Mouse (Mus musculus) kidney, embryonic 16.5 days (tissue): ENCODE results near the gene Lbhd2. TPM values are rescaled to one million over a fixed set of nuclear protein-coding genes. Genes with fewer than 3 reads are reported as not detected.

Source experiments
- ATAC-seq: fragments of 200-750 bp; cut with Nextera tagmentation; 2 replicates; pipeline ENCODE4 v1.8.0; 2017; ENCODE audit warnings: moderate TSS enrichment; ENCODE audit not compliant: low FRiP score, low TSS enrichment
- H3K27ac ChIP-seq: fragments of 300-500 bp; sonication (generic); 2 replicates; pipeline ENCODE4 v1.5.1; 2014; ENCODE audit warnings: low read length
- H3K27me3 ChIP-seq: fragments of 300-500 bp; sonication (generic); 2 replicates; pipeline ENCODE4 v1.6.1; 2014; ENCODE audit warnings: low read length, control low read depth, mixed read lengths; ENCODE audit not compliant: insufficient read depth
- H3K36me3 ChIP-seq: fragments of 300-500 bp; sonication (generic); 2 replicates; pipeline ENCODE4 v1.6.1; 2014; ENCODE audit warnings: low read length, control low read depth, mixed read lengths; ENCODE audit not compliant: insufficient read depth
- H3K4me1 ChIP-seq: fragments of 300-500 bp; sonication (generic); 2 replicates; pipeline ENCODE4 v1.6.1; 2014; ENCODE audit warnings: low read length, control low read depth, mixed read lengths; ENCODE audit not compliant: insufficient read depth
- H3K4me2 ChIP-seq: fragments of 300-500 bp; sonication (generic); replicated peaks from 2 replicates; pipeline ENCODE4 v1.6.1; 2014; ENCODE audit warnings: low read depth, low read length
- H3K4me3 ChIP-seq: fragments of 300-500 bp; sonication (generic); 2 replicates; pipeline ENCODE4 v1.5.1; 2014; ENCODE audit warnings: mild to moderate bottlenecking, low read length
- H3K9ac ChIP-seq: fragments of 300-500 bp; sonication (generic); replicated peaks from 2 replicates; pipeline ENCODE4 v1.6.1; 2014; ENCODE audit warnings: low read length
- H3K9me3 ChIP-seq: fragments of 300-500 bp; sonication (generic); 2 replicates; pipeline ENCODE4 v1.6.1; 2016; ENCODE audit warnings: low read length, control low read depth
- WGBS: fragments of 180-500 bp; shearing (Covaris S2); extraction: QIAGEN DNeasy Blood & Tissue Kit; methylation state at CpG from one replicate; pipeline ENCODE4 v1.1.7; 2014; 5-methylcytosine and 5-hydroxymethylcytosine counted together
- polyA plus RNA-seq: library from polyadenylated mRNA; unstranded; fragments of >200 nt; fragmentation: Nextera tagmentation; extraction: Ambion mirVana; gene quantifications from 2 replicates; pipeline ENCODE4 v1.2.1, GENCODE M21; 2015

The Lbhd2 gene
- polyA plus RNA-seq, 1 experiment from 2014 or later: 4.6 TPM

- no peak overlapping the region for H3K9ac ChIP-seq
- H3K27ac ChIP-seq: peak overlapping the region; percentile 31; the same call in 1 of the 2 replicates
- H3K4me3 ChIP-seq: no peak overlapping the region
- no peaks in the 10 kb centered on the region for H3K27me3 ChIP-seq
- H3K4me2 ChIP-seq: 0 out of 2 replicates have a peak overlapping the region, but pooled peaks have one; percentile 3
- peaks cover 35% of the 10 kb centered on the region for H3K4me1 ChIP-seq
- ATAC-seq: no peak
- H3K9me3 ChIP-seq: no peaks in the 10 kb centered on the region
- 58% methylated on average over 5 of the region's 5 CpGs for WGBS
- no peaks in the 10 kb centered on the region for H3K36me3 ChIP-seq
These were observed 30.8 kb downstream of the Lbhd2 start for GRCm38 (mm10) chr12:111437222-111437900.

- no peak overlapping the region for H3K4me2 ChIP-seq
- H3K4me3 ChIP-seq: no peak overlapping the region
- ATAC-seq: no peak
- H3K27ac ChIP-seq: no peak overlapping the region
- H3K36me3 ChIP-seq: no peaks in the 10 kb centered on the region
- peaks cover 9% of the 10 kb centered on the region for H3K27me3 ChIP-seq
- H3K4me1 ChIP-seq: peaks cover 35% of the 10 kb centered on the region
- no peaks in the 10 kb centered on the region for H3K9me3 ChIP-seq
- H3K9ac ChIP-seq: no peak overlapping the region
- WGBS: 78% methylated on average over 6 of the region's 6 CpGs
These were observed 32.2 kb downstream of the Lbhd2 start for GRCm38 (mm10) chr12:111438850-111439249.

GRCm38 (mm10) chr12:111440701-111441373, 34.2 kb downstream of the Lbhd2 start:
- no peak for ATAC-seq
- no peak overlapping the region for H3K4me2 ChIP-seq
- 86% methylated on average over 9 of the region's 9 CpGs for WGBS
- H3K9ac ChIP-seq: no peak overlapping the region
- no peak overlapping the region for H3K4me3 ChIP-seq
- no peak overlapping the region for H3K27ac ChIP-seq
- H3K36me3 ChIP-seq: no peaks in the 10 kb centered on the region
- H3K27me3 ChIP-seq: peaks cover 27% of the 10 kb centered on the region
- no peaks in the 10 kb centered on the region for H3K9me3 ChIP-seq
- peaks cover 39% of the 10 kb centered on the region for H3K4me1 ChIP-seq

GRCm38 (mm10) chr12:111441523-111441922, 34.9 kb downstream of the Lbhd2 start:
- peaks cover 34% of the 10 kb centered on the region for H3K27me3 ChIP-seq
- H3K4me3 ChIP-seq: no peak overlapping the region
- H3K27ac ChIP-seq: no peak overlapping the region; the same call in 1 of the 2 replicates
- 67% methylated on average over 3 of the region's 3 CpGs for WGBS
- no peaks in the 10 kb centered on the region for H3K9me3 ChIP-seq
- no peak for ATAC-seq
- H3K4me2 ChIP-seq: no peak overlapping the region
- no peak overlapping the region for H3K9ac ChIP-seq
- H3K36me3 ChIP-seq: no peaks in the 10 kb centered on the region
- H3K4me1 ChIP-seq: peaks cover 43% of the 10 kb centered on the region

- Histone ChIP-seq H3K36me3 (no peaks in the 10 kb centered on the region), H3K9me3 (no peaks in the 10 kb centered on the region), H3K4me2 (peak within 1 kb of the TSS; percentile 66), H3K4me3 (peak within 1 kb of the TSS; percentile 48), H3K27me3 (peaks cover 42% of the 10 kb centered on the region), H3K9ac (peak within 1 kb of the TSS; percentile 63), H3K4me1 (peaks cover 50% of the 10 kb centered on the region), H3K27ac (peak within 1 kb of the TSS; percentile 51)
- ATAC-seq: peak; percentile 79
- WGBS: under 1% methylated on average over 48 of the region's 48 CpGs
These were observed 35.9 kb downstream of the Lbhd2 start, which contains the start of gene Tnfaip2 for GRCm38 (mm10) chr12:111442309-111443010. TSS of gene Tnfaip2 (plus strand) at chr12:111442469.

GRCm38 (mm10) chr12:111443011-111443870, 36.6 kb downstream of the Lbhd2 start:
- H3K9me3 ChIP-seq: no peaks in the 10 kb centered on the region
- H3K36me3 ChIP-seq: no peaks in the 10 kb centered on the region
- peak overlapping the region; percentile 66 for H3K4me2 ChIP-seq
- H3K9ac ChIP-seq: peak overlapping the region; percentile 63
- H3K4me3 ChIP-seq: peak overlapping the region; percentile 48
- peaks cover 52% of the 10 kb centered on the region for H3K4me1 ChIP-seq
- peaks cover 49% of the 10 kb centered on the region for H3K27me3 ChIP-seq
- ATAC-seq: no peak
- WGBS: 24% methylated on average over 15 of the region's 15 CpGs
- peak overlapping the region; percentile 51; the same call in 1 of the 2 replicates for H3K27ac ChIP-seq

GRCm38 (mm10) chr12:111443921-111444831, 37.6 kb downstream of the Lbhd2 start:
- 48% methylated on average over 10 of the region's 10 CpGs for WGBS
- Histone ChIP-seq H3K4me3 (peak overlapping the region; percentile 48), H3K4me2 (peak overlapping the region; percentile 66), H3K36me3 (no peaks in the 10 kb centered on the region), H3K4me1 (peaks cover 61% of the 10 kb centered on the region), H3K9me3 (no peaks in the 10 kb centered on the region), H3K9ac (peak overlapping the region; percentile 20; the same call in 1 of the 2 replicates), H3K27me3 (peaks cover 49% of the 10 kb centered on the region), H3K27ac (no peak overlapping the region)
- no peak for ATAC-seq

- 7% methylated on average over 52 of the region's 52 CpGs for WGBS
- peak overlapping the region; percentile 35 for H3K4me3 ChIP-seq
- no peaks in the 10 kb centered on the region for H3K9me3 ChIP-seq
- H3K27ac ChIP-seq: no peak overlapping the region
- H3K9ac ChIP-seq: 0 out of 2 replicates have a peak overlapping the region, but pooled peaks have one; percentile 24
- no peaks in the 10 kb centered on the region for H3K36me3 ChIP-seq
- H3K4me1 ChIP-seq: peaks cover 73% of the 10 kb centered on the region
- H3K4me2 ChIP-seq: peak overlapping the region; percentile 66
- ATAC-seq: no peak
- H3K27me3 ChIP-seq: peaks cover 49% of the 10 kb centered on the region
These were observed 38.7 kb downstream of the Lbhd2 start for GRCm38 (mm10) chr12:111445161-111445889.
